Comparison of ENCODE assay signal across 8 mouse cellular contexts in genomic region chr6:67268245-67268612, GRCm38 (mm10). TPM values are rescaled to one million over a fixed set of nuclear protein-coding genes. Genes with fewer than 3 reads are reported as not detected.
DNase-seq lines count a peak whose midpoint lies in the region; ATAC-seq and TF ChIP-seq lines count a peak whose summit lies in the region.

No protein-coding gene starts in this region.

- peak overlapping the region; percentile 66 for H3K4me3 ChIP-seq in kidney, adult 2 months (ENCODE audit: insufficient read depth, low read depth, low read length)
- H3K4me3 ChIP-seq in bone marrow macrophage, adult 2 months (ENCODE audit: insufficient read depth, low read length): peak overlapping the region; percentile 86
- peak overlapping the region; percentile 87 for H3K4me3 ChIP-seq in hindbrain, embryonic 14.5 days (replicated peaks; ENCODE audit: low read length)
- peak overlapping the region; percentile 99 for H3K4me3 ChIP-seq in midbrain, embryonic 14.5 days (replicated peaks; ENCODE audit: low read depth, low read length)

- ATAC-seq in hindbrain, embryonic 14.5 days (ENCODE audit: low FRiP score): no peak
- ATAC-seq in midbrain, embryonic 14.5 days (ENCODE audit: low FRiP score, low TSS enrichment): no peak
- ATAC-seq in megakaryocyte-erythroid progenitor cell, adult 5-6 weeks (replicated peaks; ENCODE audit: low FRiP score, low TSS enrichment, poor library complexity, severe bottlenecking): no peak

- no peak for DNase-seq in kidney, adult 2 months
- no peak for DNase-seq in kidney, postnatal 25 days
- no peak for DNase-seq in hindbrain, embryonic 14.5 days (ENCODE audit: low spot score)
- DNase-seq in midbrain, embryonic 14.5 days: no peak
- DNase-seq in urinary bladder, postnatal 10 days (ENCODE audit: low spot score): no peak
- DNase-seq in retina, embryonic 14.5 days (ENCODE audit: low spot score): no peak

- peak overlapping the region; percentile 92 for H3K4me2 ChIP-seq in hindbrain, embryonic 14.5 days (replicated peaks)
- H3K4me2 ChIP-seq in midbrain, embryonic 14.5 days (ENCODE audit: low read length): peak overlapping the region; percentile 59

- 2% methylated on average over 2 of the region's 2 CpGs for WGBS in kidney, adult 2 months
- 0% methylated on average over 2 of the region's 2 CpGs for WGBS in hindbrain, embryonic 14.5 days
- 0% methylated on average over 2 of the region's 2 CpGs for WGBS in midbrain, embryonic 14.5 days

- TF ChIP-seq CTCF in kidney, adult 2 months (conservative IDR thresholded peaks at IDR 0.05; ENCODE audit: insufficient read depth, insufficient read length, low read depth, low read length): no peak
- no peak for TF ChIP-seq CTCF in bone marrow macrophage, adult 2 months (IDR thresholded peaks at IDR 0.05; ENCODE audit: low read depth, low read length)

- H3K36me3 ChIP-seq in kidney, adult 2 months (ENCODE audit: control insufficient read depth, insufficient read depth, low read length): peaks cover 5% of the 10 kb centered on the region
- H3K36me3 ChIP-seq in hindbrain, embryonic 14.5 days (replicated peaks; ENCODE audit: control insufficient read depth, insufficient read depth): peaks cover 13% of the 10 kb centered on the region
- H3K36me3 ChIP-seq in midbrain, embryonic 14.5 days (ENCODE audit: control insufficient read depth, insufficient read depth, low read length): peaks cover 15% of the 10 kb centered on the region

- no peak for TF ChIP-seq POLR2A in kidney, adult 2 months (IDR thresholded peaks at IDR 0.05; ENCODE audit: low read depth, low read length)
- TF ChIP-seq POLR2A in bone marrow macrophage, adult 2 months (IDR thresholded peaks at IDR 0.05; ENCODE audit: borderline replicate concordance, low read depth, low read length): no peak

- 0 out of 2 replicates have a peak, but pooled peaks cover 2% of the 10 kb centered on the region for H3K4me1 ChIP-seq in kidney, adult 2 months (ENCODE audit: control insufficient read depth, insufficient read depth, low read length)
- H3K4me1 ChIP-seq in bone marrow macrophage, adult 2 months (ENCODE audit: control insufficient read depth, insufficient read depth, low read length): 0 out of 2 replicates have a peak, but pooled peaks cover 2% of the 10 kb centered on the region
- peaks cover 20% of the 10 kb centered on the region for H3K4me1 ChIP-seq in hindbrain, embryonic 14.5 days (replicated peaks; ENCODE audit: control insufficient read depth, insufficient read depth, low read length)
- peaks cover 11% of the 10 kb centered on the region for H3K4me1 ChIP-seq in midbrain, embryonic 14.5 days (ENCODE audit: control insufficient read depth, insufficient read depth, low read length)

- H3K9ac ChIP-seq in hindbrain, embryonic 14.5 days: peak overlapping the region; percentile 88
- H3K9ac ChIP-seq in midbrain, embryonic 14.5 days (replicated peaks; ENCODE audit: low read length): peak overlapping the region; percentile 84

- H3K27ac ChIP-seq in kidney, adult 2 months (ENCODE audit: insufficient read depth, low read depth, low read length): no peak overlapping the region
- peak overlapping the region; percentile 74 for H3K27ac ChIP-seq in bone marrow macrophage, adult 2 months (ENCODE audit: insufficient read depth, low read depth, low read length)
- H3K27ac ChIP-seq in hindbrain, embryonic 14.5 days: no peak overlapping the region
- H3K27ac ChIP-seq in midbrain, embryonic 14.5 days (replicated peaks; ENCODE audit: low read depth, low read length): no peak overlapping the region

- no peaks in the 10 kb centered on the region for H3K27me3 ChIP-seq in kidney, adult 2 months (replicated peaks; ENCODE audit: control insufficient read depth, insufficient read depth, low read length)
- H3K27me3 ChIP-seq in hindbrain, embryonic 14.5 days (ENCODE audit: control insufficient read depth, insufficient read depth, low read length): no peaks in the 10 kb centered on the region
- no peaks in the 10 kb centered on the region for H3K27me3 ChIP-seq in midbrain, embryonic 14.5 days (ENCODE audit: control insufficient read depth, insufficient read depth, low read length)

- no peaks in the 10 kb centered on the region for H3K9me3 ChIP-seq in hindbrain, embryonic 14.5 days (ENCODE audit: control insufficient read depth, low read length)
- H3K9me3 ChIP-seq in midbrain, embryonic 14.5 days (ENCODE audit: control insufficient read depth, low read length): no peaks in the 10 kb centered on the region

RNA-seq across cellular contexts. Expression of gene Serbp1, which starts 30.3 kb away (rescaled TPM):
- 47.8 and 62.0 TPM in 2 replicates for polyA plus RNA-seq in kidney, adult 2 months (2012; rRNA removed)
- polyA plus RNA-seq in bone marrow macrophage, adult 2 months (2012; ENCODE audit: insufficient read depth, insufficient read length, missing spikeins): 378 and 404 TPM in 2 replicates
- polyA plus RNA-seq in hindbrain, embryonic 14.5 days (2014; fragmentation: Nextera tagmentation; extraction: Ambion mirVana): 343 and 344 TPM in 2 replicates
- 325 and 337 TPM in 2 replicates for polyA plus RNA-seq in midbrain, embryonic 14.5 days (2014; fragmentation: Nextera tagmentation; extraction: Ambion mirVana)
- total RNA-seq in megakaryocyte-erythroid progenitor cell, adult 5-6 weeks (2014; fragmentation: Nextera tagmentation): 952 and 1,071 TPM in 2 replicates
- total RNA-seq in megakaryocyte-erythroid progenitor cell, adult 5-6 weeks (2017): 3,362 and 3,603 TPM in 2 replicates
